Mouse (Mus musculus) ES-E14 (cell line): ENCODE results near the gene Gm9821. TPM values are rescaled to one million over a fixed set of nuclear protein-coding genes. Genes with fewer than 3 reads are reported as not detected.

Experiments used
- DNase-seq: peaks from one replicate; pipeline ENCODE4 v3.0.0-alpha.2; 2013; ENCODE audit warnings: low read depth, low spot score
- H3K27ac ChIP-seq: 2 replicates; pipeline ENCODE4 v1.5.1; 2012; ENCODE audit warnings: low read depth, mild to moderate bottlenecking, low read length, moderate library complexity, mixed read lengths; ENCODE audit not compliant: poor library complexity, insufficient read depth, severe bottlenecking
- H3K36me3 ChIP-seq: 2 replicates; pipeline ENCODE4 v1.6.1; 2012; ENCODE audit warnings: mild to moderate bottlenecking, low read length, moderate library complexity, mixed read lengths; ENCODE audit not compliant: control insufficient read depth, poor library complexity, insufficient read depth, severe bottlenecking
- H3K4me1 ChIP-seq, 2 experiments: fragments of 150-350 bp in 1 of 2; sonication (generic) in 1 of 2; 2 replicates each; pipeline ENCODE4 v1.6.1; 2012; ENCODE audit warnings: low read length in 2 of 2, mild to moderate bottlenecking in 1 of 2, mixed read lengths in 1 of 2; ENCODE audit not compliant: control insufficient read depth in 2 of 2, insufficient read depth in 2 of 2, poor library complexity in 1 of 2
- H3K4me3 ChIP-seq, 2 experiments: fragments of 150-350 bp in 1 of 2; sonication (generic) in 1 of 2; 2 replicates each; pipeline ENCODE4 v1.5.1; 2012; ENCODE audit warnings: low read length in 2 of 2, low read depth in 1 of 2, mild to moderate bottlenecking in 1 of 2, mixed read lengths in 1 of 2; ENCODE audit not compliant: insufficient read depth in 1 of 2, poor library complexity in 1 of 2, severe bottlenecking in 1 of 2
- H3K9ac ChIP-seq: 2 replicates; pipeline ENCODE4 v1.6.1; 2012; ENCODE audit warnings: low read depth, mild to moderate bottlenecking, low read length, mixed read lengths; ENCODE audit not compliant: poor library complexity, insufficient read depth, severe bottlenecking
- H3K9me3 ChIP-seq: fragments of 150-350 bp; sonication (generic); 2 replicates; pipeline ENCODE4 v1.6.1; 2012; ENCODE audit warnings: low read depth, mild to moderate bottlenecking, low read length; ENCODE audit not compliant: control insufficient read depth, insufficient read depth
- CHD2 ChIP-seq: IDR thresholded peaks from 2 replicates; pipeline ENCODE4 v1.6.1; 2014; ENCODE audit warnings: mild to moderate bottlenecking, low read depth, low read length, inconsistent platforms
- HCFC1 ChIP-seq: IDR thresholded peaks from 2 replicates; pipeline ENCODE4 v1.6.1; 2012; ENCODE audit warnings: low read length, inconsistent platforms, borderline replicate concordance; ENCODE audit not compliant: insufficient read depth
- MAFK ChIP-seq: IDR thresholded peaks from 2 replicates; pipeline ENCODE4 v1.6.1; 2014; ENCODE audit warnings: mild to moderate bottlenecking, low read depth, low read length, inconsistent platforms; ENCODE audit not compliant: insufficient read depth
- ZC3H11A ChIP-seq: IDR thresholded peaks from 2 replicates; pipeline ENCODE4 v1.6.1; 2012; ENCODE audit warnings: low read depth, mild to moderate bottlenecking, inconsistent platforms, low read length, borderline replicate concordance
- ZNF384 ChIP-seq: IDR thresholded peaks from 2 replicates; pipeline ENCODE4 v1.6.1; 2012; ENCODE audit warnings: low read depth, low read length, inconsistent platforms
- in situ Hi-C, 2 experiments: fragments of 600-800 bp; cut with MboI; formaldehyde crosslinking; loops; one replicate each; pipeline ENCODE4 v1.15.1; 2025; ENCODE audit warnings: low sequenced_read_pairs in 2 of 2, inconsistent platforms in 1 of 2; ENCODE audit not compliant: unreplicated experiment in 2 of 2
- total RNA-seq: library from RNA; depleted of rRNA; stranded (reverse); fragments of 300-350 nt; gene quantifications from 2 replicates; pipeline ENCODE4 v1.2.3, GENCODE M21; 2012; rRNA removed

The Gm9821 gene
- total RNA-seq, 1 experiment = 0.18 TPM

DNA sequence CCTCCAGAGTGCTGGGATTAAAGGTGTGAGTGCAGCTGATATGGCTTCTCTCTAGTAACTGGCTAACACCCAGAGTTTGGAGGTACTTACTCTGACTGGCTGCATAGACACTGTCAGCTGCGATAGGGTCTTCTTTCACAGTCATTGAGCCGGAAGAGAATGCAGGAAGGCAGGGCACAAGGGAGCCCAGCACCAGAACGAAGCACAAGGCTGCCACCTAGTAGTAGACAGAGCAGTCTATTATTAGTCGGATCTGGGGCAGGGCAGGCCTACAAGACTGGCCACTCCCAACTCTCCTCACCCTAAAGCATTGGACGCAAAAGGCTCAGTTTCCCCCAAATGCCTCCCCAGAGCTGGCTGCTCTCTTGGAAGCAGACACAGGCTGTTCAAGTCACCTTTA lies 40.6 kb downstream of the Gm9821 start:
- in situ Hi-C loops = loop anchor here in 1 of 2 experiments (25.0 kb wide), 1 partner anchor 351 kb away; no protein-coding TSS in a partner anchor
- Histone ChIP-seq H3K9me3 (no peaks in the 10 kb centered on the region), H3K9ac (no peak overlapping the region), H3K27ac (no peak overlapping the region), H3K4me1 (peaks cover 3 to 15% of the 10 kb centered on the region in 2 experiments; a peak in 3 of 4 replicates), H3K36me3 (peaks cover 8% of the 10 kb centered on the region; the same call in 1 of the 2 replicates), H3K4me3 (no peak overlapping the region)
- DNase-seq = no peak
- TF ChIP-seq HCFC1 (no peak), ZC3H11A (no peak), ZNF384 (no peak), MAFK (no peak), CHD2 (no peak)

- in situ Hi-C loops = loop anchor here in 1 of 2 experiments (25.0 kb wide), 1 partner anchor 350 kb away; no protein-coding TSS in a partner anchor
- no peak overlapping the region; the same call in 1 of the 2 replicates for H3K9ac ChIP-seq
- no peak overlapping the region for H3K27ac ChIP-seq
- peak; percentile 85 for DNase-seq
- H3K4me3 ChIP-seq = no peak overlapping the region
- peaks cover 7% of the 10 kb centered on the region; the same call in 1 of the 2 replicates for H3K36me3 ChIP-seq
- TF ChIP-seq ZC3H11A (peak; percentile 80), CHD2 (no peak), MAFK (no peak)
- no peaks in the 10 kb centered on the region for H3K9me3 ChIP-seq
- peaks cover 2 to 13% of the 10 kb centered on the region in 2 experiments; a peak in 3 of 4 replicates for H3K4me1 ChIP-seq
These were observed 42.0 kb downstream of the Gm9821 start for GRCm38 (mm10) chr2:91987542-91987941.

GRCm38 (mm10) chr2:91989750-91990149 lies 44.2 kb downstream of the Gm9821 start:
- Histone ChIP-seq H3K4me3 (no peak overlapping the region), H3K9ac (no peak overlapping the region), H3K36me3 (no peaks in the 10 kb centered on the region; the same call in 1 of the 2 replicates), H3K27ac (no peak overlapping the region), H3K4me1 (peaks cover 2 to 9% of the 10 kb centered on the region in 2 experiments; a peak in 2 of 4 replicates), H3K9me3 (no peaks in the 10 kb centered on the region)
- peak; percentile 59 for DNase-seq
- in situ Hi-C loops = loop anchor here in 1 of 2 experiments (25.0 kb wide), 1 partner anchor 348 kb away; no protein-coding TSS in a partner anchor
- no peak for TF ChIP-seq HCFC1

DNA sequence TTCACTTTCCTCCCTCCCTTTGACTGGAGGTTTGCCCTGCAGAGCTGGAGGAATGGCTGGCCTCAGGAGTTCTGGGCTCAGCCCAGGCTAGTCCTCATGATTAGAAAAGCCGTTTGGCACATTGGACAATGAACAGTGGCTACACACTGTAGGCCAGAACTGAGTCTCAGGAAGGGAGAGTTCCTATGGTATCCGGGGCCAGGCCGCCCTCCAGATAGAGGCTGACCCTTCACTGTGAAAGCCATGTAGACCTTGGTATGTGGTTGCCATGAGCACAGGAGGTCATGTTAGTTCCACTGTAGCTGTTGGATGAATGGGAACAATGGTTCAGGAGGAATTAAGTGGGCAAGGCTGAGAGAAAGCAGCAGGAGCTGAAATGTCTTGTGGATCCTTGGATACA lies 47.9 kb downstream of the Gm9821 start:
- H3K27ac ChIP-seq = no peak overlapping the region

GRCm38 (mm10) chr2:91996006-91996405 lies 50.5 kb downstream of the Gm9821 start:
- no peaks in the 10 kb centered on the region for H3K9me3 ChIP-seq
- in situ Hi-C loops = loop anchor here in 1 of 2 experiments (25.0 kb wide), 1 partner anchor 341 kb away; no protein-coding TSS in a partner anchor
- TF ChIP-seq MAFK = no peak
- no peak for TF ChIP-seq CHD2
- TF ChIP-seq ZNF384 = no peak
- TF ChIP-seq HCFC1 = no peak
- no peak for TF ChIP-seq ZC3H11A
- no peak overlapping the region for H3K27ac ChIP-seq
- DNase-seq = no peak
- H3K9ac ChIP-seq = no peak overlapping the region
- H3K36me3 ChIP-seq = no peaks in the 10 kb centered on the region
- H3K4me3 ChIP-seq = no peak overlapping the region
- peaks cover 0 to 2% of the 10 kb centered on the region in 2 experiments; a peak in 1 of 4 replicates for H3K4me1 ChIP-seq

More for the DNA sequence above, 47.9 kb downstream of the Gm9821 start:
- Histone ChIP-seq H3K9ac (no peak overlapping the region), H3K4me3 (no peak overlapping the region), H3K36me3 (no peaks in the 10 kb centered on the region; the same call in 1 of the 2 replicates), H3K4me1 (peaks cover 0 to 2% of the 10 kb centered on the region in 2 experiments; a peak in 1 of 4 replicates), H3K9me3 (no peaks in the 10 kb centered on the region)
- no peak for TF ChIP-seq MAFK
- TF ChIP-seq ZNF384 = no peak
- TF ChIP-seq HCFC1 = no peak
- no peak for TF ChIP-seq ZC3H11A
- no peak for TF ChIP-seq CHD2
- no peak for DNase-seq
- in situ Hi-C loops = loop anchor here in 1 of 2 experiments (25.0 kb wide), 1 partner anchor 344 kb away; no protein-coding TSS in a partner anchor

Other genes starting within 250 kb of the Gm9821 start
- gene Atg13, start 235.1 kb upstream of the Gm9821 start, total RNA-seq = 13.8 and 18.7 TPM in 2 replicates
- 17.0 and 18.4 TPM in 2 replicates for gene Harbi1, start 234.9 kb upstream of the Gm9821 start, total RNA-seq
- gene Ambra1, start 215.6 kb upstream of the Gm9821 start, total RNA-seq = 26.1 and 27.0 TPM in 2 replicates
- gene Chrm4, start 18.5 kb upstream of the Gm9821 start, total RNA-seq = 5.6 and 9.5 TPM in 2 replicates
- 345 and 362 TPM in 2 replicates for gene Mdk, start 13.4 kb upstream of the Gm9821 start, total RNA-seq
- 47.0 and 59.0 TPM in 2 replicates for gene Dgkz, start 30.2 kb downstream of the Gm9821 start, total RNA-seq
- 4.4 and 5.4 TPM in 2 replicates for gene Creb3l1, start 78.8 kb downstream of the Gm9821 start, total RNA-seq
- gene Phf21a, start 147.4 kb downstream of the Gm9821 start, total RNA-seq = 23.5 and 29.4 TPM in 2 replicates